Mouse (Mus musculus): ENCODE results near the gene Selenow.
"Not testable (repeated sequence)": the region's sequence is repeated elsewhere in the genome, so short reads cannot be mapped to it uniquely, and the experiment has no call there.

The Selenow gene

DNA sequence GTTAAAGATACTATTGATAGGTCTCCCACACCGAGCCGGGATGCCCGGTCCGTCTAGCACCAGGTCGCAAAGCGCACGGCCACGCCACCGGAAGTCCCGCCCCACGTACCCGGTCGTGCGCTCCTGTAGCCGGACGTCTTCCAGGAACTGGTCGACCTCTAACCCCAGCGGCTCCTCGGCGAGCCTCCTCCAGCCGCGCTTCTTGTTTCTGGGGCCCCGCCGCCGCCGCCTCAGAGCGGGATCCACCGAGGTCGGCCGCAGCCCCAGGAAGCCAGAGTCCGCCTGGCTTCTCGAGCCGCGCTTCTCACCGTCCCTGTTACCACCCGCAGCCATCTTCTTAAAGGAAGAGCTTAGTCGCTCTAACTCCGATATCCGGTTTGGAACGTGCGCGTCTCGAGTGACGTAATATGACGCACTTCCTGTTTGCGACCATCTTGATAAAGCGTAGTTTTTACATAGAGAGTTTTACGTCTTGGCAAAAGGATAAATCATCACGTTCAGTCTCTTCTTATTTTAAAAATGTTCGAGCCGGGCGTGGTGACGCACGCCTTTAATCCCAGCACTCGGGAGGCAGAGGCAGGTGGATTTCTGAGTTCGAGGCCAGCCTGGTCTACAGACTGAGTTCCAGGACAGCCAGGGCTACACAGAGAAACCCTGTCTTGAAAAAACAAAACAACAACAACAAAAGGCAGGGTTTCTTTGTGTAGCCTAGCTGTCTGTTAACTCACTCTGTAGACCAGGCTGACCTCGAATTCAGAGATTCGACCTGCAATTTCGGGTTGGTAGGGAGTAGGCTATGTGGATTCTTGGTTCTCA lies 23.7 kb upstream of the Selenow start, which contains the start of gene Nop53:
TSS of gene Nop53 (minus strand) at position 354 of the 816 bp plus-strand sequence.
- peak; percentile 79 for DNase-seq (ENCODE audit: low read depth, low spot score)

DNA sequence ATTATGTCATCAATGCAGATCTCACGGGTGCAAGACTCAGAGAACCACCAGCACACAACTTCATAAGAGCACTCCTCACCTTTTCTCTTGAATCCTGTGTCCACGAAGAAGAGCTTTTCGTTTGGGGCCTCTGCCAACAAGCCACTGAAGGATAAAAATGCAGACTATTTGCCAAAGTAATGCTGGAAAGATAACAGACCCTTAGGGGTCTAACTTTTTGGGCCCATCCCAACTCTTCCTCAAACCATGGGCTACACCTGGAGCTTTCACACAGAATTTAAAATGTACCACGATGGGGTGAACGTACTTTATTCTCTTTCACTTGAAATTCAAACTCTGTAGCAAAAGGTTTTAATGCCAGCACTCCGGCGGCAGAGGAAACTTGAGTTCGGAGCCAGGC lies 23.0 kb upstream of the Selenow start:
- DNase-seq (ENCODE audit: low read depth, low spot score) = no peak

DNA sequence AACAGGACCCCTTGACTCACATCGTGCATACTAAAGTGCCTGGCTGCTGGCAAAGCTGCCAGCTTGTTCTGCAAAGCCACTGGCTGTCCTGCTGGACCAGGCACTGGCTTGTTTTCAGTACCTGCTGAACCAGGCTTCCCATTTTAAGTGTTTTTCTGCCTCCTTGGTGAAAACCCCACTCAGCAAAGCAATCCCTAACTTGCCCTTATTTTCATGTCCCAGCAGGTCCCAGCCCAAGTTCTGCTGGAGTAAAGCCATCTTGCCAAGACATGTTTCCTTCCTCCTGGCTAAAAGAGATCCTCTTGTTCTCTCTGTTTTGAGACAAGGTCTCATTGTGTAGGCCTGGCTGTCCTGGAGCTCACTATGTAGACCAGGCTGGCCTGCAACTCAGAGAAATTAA lies 22.1 kb upstream of the Selenow start:
- DNase-seq (ENCODE audit: low read depth, low spot score) = no peak

- no peak for DNase-seq (ENCODE audit: low read depth, low spot score)
These were observed 16.4 kb upstream of the Selenow start for GRCm38 (mm10) chr7:15938621-15939020.

DNA sequence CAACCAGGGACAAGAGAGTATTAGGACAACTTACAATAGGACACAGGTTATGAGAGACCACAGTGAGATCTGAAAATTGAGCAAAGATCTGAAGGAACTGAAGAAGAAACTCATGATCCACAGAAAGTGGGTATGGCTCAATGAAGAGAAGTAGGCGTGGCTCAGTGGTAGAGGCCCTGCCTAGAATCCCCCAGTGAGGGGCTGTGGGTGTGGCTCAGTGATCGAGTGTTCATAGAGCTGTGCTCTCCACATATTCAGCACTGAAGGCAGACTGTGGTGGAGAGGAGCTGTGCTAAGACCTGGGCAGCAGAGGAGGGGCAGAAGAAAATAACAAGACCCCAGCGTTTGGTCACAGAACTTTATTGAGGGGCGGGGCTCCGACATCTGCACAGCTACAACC lies 15.3 kb upstream of the Selenow start:
- DNase-seq (ENCODE audit: low read depth, low spot score) = no peak

- DNase-seq (ENCODE audit: low read depth, low spot score) = no peak
These were observed 11.5 kb upstream of the Selenow start for GRCm38 (mm10) chr7:15933437-15934359.

- DNase-seq (ENCODE audit: low read depth, low spot score) = no peak
These were observed 9.4 kb upstream of the Selenow start for GRCm38 (mm10) chr7:15931635-15932034.

- DNase-seq (ENCODE audit: low read depth, low spot score) = no peak
These were observed 8.3 kb upstream of the Selenow start for GRCm38 (mm10) chr7:15930543-15930942.

DNA sequence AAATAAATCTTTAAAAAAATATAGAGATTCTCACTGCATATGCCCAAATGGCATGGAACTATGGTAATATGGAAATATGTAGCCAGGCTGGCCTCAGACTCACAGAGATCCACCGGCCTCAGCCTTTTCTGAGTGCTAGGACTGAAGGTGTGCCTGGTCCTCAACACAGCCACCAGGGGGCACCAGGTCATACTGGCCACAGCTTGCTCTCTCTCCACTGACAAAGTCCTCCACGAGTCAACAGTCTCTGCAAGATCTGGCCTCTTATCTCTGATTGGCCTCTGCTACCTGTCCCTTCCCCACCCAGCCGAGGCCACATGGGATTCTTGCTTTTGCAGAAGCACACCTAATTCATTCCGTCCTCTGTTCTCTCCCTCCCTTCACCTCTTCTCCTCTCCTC lies 7.7 kb upstream of the Selenow start:
- DNase-seq (ENCODE audit: low read depth, low spot score) = no peak

DNA sequence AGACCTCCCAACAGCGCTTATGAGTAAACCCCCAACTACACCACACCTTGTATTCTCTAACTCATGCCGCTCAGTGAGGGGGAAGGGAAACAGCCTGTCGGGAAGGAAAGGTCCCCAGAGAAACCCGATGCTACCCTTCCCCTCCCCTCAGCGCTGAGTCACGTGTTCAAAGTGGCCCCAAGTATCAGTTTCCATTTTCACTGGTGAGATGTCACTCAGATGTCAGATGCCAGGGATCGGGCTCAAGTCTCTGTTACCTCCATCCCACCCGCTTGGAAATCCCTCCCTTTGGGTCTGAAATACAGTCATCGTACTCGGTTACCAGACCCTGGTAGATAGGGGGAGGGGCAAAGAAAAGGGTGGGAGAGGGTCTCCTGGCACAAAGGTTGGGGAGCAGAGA lies 406 bp downstream of the Selenow start:
- no peak for DNase-seq (ENCODE audit: low read depth, low spot score)

- DNase-seq (ENCODE audit: low read depth, low spot score) = no peak
These were observed 1.5 kb downstream of the Selenow start for GRCm38 (mm10) chr7:15920645-15921190.

GRCm38 (mm10) chr7:15919947-15920346 lies 2.3 kb downstream of the Selenow start:
- no peak for DNase-seq (ENCODE audit: low read depth, low spot score)

DNA sequence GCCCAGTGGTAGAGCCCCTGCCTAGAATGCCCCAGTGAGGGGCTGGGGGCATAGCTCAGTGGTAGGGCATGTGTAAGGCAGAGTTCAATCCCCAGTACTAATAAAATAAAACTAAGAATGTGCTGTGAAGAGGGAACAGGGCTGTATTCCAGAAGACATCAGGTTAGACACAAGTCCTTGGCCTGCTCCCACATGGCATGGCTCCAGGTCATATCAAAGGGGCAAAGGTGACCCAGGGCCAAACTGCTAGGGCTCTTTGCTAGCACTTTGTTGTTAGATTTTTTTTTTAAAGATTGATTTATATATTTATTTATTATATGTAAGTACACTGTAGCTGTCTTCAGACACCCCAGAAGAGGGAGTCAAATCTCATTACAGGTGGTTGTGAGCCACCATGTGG lies 3.8 kb downstream of the Selenow start:
- DNase-seq (ENCODE audit: low read depth, low spot score) = no peak

DNA sequence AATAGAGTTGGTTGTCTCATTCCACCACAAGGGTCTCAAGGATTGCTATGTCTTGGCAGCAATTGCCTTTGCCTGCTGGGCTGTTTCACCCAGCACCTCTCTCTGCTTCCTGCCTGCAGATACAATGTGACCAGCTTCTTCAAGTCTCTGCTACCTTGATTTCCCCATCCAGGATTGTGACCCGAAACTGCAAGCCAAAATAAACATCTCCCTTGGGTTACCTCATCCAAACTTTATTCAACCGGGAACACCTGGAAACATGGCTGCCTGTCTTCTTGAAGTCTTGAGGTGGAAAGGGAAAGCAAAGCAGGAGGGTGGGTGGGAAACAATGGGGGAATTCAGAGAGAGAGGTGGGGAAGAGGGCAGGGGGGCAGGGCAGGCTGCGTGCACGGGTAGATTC lies 5.2 kb downstream of the Selenow start:
- DNase-seq (ENCODE audit: low read depth, low spot score) = no peak

DNA sequence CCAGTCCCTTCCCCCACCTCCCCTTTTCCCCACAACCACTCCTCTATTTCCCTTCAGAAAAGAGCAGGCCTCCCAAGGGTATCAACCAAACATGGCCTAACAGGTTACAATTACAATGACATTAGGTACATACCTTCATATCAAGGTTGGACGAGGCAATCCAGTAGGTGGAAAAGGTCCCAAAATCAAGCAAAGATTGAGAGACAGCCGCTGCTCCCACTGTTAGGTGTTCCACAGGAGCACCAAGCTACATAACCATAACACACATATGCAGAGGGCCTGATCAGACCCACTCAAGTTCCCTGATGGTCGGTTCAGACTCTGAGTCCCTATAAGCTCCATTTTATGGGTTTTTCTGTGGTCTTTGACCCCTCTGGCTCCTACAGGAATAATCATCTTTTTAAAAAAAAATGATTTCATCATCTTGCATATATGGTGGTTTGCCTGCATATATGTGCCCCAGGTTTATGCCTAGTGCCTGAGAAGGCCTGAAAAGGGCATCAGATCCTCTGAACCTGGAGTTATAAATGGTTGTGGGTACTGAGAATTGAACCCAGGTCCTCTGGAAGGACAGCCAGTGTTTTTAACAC lies 6.0 kb downstream of the Selenow start:
- DNase-seq (ENCODE audit: low read depth, low spot score) = no peak

GRCm38 (mm10) chr7:15915695-15916094 lies 6.5 kb downstream of the Selenow start:
- not testable (repeated sequence) for DNase-seq (ENCODE audit: low read depth, low spot score)

DNA sequence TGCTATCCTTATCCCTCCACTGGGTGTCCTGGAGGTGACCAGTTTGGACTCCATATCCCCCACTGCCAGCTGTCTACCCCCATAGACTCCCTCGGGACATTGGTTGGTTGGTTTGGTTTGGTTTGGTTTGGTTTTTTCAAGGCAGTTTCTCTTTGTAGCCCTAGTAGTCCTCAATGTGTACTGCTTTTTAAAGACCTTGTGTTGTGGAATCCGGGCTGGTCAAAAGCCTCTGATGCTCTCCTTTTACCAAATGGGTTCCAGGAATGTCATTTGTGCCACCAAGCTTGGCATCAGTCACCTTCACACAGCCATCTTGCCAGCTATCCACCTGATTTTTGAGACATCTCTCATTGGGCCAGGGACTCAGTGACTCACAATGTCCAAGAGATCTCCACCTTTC lies 7.5 kb downstream of the Selenow start:
- DNase-seq (ENCODE audit: low read depth, low spot score) = no peak

DNA sequence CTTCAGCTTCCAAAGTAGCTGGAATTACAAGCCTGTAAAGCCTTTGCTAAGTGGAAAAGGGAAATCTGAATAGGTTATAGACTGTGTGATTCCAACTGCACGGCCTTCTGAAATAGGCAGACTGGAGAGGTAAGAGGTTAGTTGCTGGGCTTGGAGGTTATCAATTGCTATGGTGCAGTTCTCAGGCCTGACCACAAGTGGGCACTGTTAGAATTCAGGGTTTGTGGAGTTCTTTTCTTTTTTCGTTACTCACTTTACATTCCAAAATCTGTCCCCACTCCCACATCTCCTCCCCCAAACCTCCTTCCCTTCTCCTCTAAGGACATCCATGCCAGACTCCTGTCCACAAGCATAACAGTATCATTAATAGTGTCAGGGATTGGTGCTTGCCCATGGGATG lies 8.0 kb downstream of the Selenow start:
- DNase-seq (ENCODE audit: low read depth, low spot score) = no peak

GRCm38 (mm10) chr7:15912183-15912582 lies 10.0 kb downstream of the Selenow start:
- DNase-seq (ENCODE audit: low read depth, low spot score) = peak; percentile 73

DNA sequence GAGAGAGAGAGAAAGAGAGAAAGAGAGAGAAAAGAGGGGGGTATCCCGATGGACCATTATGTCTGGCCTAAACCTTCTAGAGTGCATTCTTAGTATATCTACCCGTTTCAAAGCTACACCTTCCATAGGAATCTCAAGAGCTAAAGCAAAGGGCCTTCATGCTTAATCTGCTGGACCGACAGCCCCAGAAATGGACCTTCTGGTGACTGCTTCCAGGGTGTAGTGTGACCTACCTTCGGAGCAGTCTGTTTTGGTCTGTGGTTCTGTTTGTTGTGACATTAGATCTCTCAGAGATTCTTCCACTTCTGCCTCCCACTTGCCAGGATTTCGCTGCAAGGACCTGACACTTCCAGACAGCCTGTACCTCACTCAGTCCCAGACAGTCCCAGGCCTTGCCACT lies 11.7 kb downstream of the Selenow start:
- no peak for DNase-seq (ENCODE audit: low read depth, low spot score)

DNA sequence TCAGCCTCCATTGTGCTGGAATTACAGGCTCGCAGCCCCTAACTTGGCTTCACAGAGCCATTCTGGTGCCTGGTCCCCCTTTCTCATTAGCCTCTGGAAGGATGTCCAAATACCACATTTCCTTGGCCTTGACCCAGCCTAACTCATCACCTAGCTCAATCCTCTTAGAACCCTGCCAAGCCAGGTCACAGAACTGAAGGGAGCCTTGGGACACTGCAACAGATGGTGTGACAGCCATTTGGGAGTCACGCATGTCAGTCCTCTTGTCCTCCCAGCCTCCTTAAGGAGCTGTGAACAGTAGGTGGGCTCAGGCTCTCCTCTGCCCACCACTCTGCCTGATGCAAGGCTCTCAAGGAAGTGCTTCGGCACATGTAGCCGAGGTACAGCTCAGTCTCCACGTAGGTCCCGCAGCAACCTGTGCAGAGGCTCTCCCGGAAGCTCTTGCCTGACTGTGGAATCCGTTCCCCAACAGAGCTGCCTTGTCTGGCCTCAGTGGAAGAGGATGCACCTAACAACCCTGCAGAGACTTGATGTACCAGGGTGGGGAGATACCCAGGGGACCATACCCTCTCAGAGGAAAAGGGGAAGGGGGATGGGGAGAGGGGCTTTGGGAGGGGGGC lies 14.1 kb downstream of the Selenow start:
- DNase-seq (ENCODE audit: low read depth, low spot score) = no peak
